Mouse (Mus musculus) Muller cell, postnatal 12 days (primary cell): ENCODE data around the gene Pkdcc.

Source experiments
- DNase-seq: peaks from one replicate; pipeline ENCODE4 v3.0.0-alpha.2; 2015; ENCODE audit errors: inconsistent ontology term

Gene Pkdcc

DNA sequence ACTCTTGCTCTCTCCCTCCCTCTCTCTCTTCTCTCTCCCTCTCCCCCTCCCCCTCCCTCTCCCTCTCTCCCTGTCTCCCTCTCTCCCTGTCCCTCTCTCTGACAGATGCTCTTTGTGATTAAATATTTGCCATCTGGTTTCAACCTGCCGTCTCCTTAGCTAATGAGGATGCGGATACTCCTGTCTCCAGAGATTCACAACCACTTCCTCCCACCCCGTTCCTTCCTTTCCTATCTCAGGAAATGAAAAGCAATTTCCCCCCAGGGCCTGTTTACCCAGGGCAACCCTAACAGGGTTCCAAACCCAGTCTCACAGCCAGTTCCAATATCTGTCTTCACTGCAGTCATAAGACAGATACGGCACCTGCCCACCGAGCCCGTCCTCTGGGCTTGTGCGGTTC is 31.0 kb downstream of the Pkdcc start:
- no peak for DNase-seq

GRCm38 (mm10) chr17:83247176-83247575 is 32.1 kb downstream of the Pkdcc start:
- no peak for DNase-seq

- no peak for DNase-seq
Observed at GRCm38 (mm10) chr17:83248467-83248866, 33.4 kb downstream of the Pkdcc start.

DNA sequence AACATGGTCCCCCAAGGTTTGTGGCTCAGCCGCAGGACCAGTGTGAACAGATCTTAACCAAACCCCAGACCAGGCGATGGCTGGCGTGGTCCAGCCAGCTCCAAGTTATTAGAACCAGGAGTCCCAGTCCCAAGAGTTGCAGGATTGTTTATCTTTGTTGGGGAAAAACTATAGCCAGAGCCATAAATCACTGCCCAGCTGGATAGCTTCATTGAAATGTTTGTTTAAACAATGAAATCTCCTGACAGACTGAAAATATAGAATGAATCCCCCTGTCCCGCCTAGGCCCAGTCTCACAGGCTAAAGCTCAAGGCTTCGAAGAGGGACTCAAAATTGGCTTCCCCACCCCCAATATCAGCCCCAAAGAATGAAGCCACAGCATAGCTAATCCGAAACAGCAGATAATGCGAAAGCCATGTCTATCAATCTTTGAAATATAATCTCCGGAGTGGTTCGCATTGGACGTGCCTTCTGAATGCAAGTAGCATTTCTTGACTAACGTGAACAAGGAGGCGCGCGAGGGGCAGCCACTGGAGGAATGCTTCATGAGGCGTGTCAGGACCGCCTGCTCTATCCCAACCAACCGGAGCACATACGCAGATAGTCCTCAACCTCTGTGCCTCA is 35.9 kb downstream of the Pkdcc start:
- DNase-seq, result no peak

GRCm38 (mm10) chr17:83253051-83253649 is 38.1 kb downstream of the Pkdcc start:
- DNase-seq, result peak; percentile 48

- DNase-seq, result peak; percentile 81
Observed at GRCm38 (mm10) chr17:83267202-83268128, 52.4 kb downstream of the Pkdcc start.

DNA sequence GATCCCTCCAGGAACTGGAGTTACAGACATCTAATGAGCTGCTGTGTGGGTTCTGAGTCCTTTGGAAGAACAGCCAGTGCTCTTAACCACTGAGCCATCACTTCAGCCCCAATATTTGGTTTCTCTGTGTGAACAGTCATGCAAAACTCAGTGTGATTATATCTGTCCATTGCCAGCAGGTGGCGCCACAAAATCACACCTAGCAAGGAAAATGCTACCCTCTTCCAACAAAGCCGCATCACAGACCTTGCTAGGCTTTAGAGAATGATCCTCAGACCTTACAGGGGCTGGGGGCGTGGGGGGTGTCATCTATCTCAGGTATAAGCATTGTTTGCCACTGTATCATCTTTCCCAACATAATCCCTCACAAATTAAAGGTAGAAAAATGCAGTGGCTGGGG is 56.4 kb downstream of the Pkdcc start:
- peak; percentile 65 for DNase-seq

DNA sequence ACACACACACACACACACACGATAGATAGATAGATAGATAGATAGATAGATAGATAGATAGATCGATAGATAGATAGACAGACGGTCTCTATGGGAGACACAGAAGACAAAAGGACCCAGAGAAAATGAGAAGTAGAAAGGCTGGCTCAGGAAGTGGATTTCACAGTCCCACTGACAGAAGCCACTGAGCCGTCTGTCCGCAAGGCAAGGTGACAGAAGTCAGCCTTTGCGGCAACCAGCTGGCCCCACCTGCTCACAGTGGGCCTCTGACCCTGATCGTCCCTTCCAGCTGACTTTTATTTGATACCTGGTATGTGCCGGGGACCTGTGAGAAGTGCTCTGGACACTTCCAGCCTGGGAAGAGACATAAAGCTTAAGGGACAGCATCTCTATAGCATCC is 57.5 kb downstream of the Pkdcc start:
- DNase-seq, result no peak

DNA sequence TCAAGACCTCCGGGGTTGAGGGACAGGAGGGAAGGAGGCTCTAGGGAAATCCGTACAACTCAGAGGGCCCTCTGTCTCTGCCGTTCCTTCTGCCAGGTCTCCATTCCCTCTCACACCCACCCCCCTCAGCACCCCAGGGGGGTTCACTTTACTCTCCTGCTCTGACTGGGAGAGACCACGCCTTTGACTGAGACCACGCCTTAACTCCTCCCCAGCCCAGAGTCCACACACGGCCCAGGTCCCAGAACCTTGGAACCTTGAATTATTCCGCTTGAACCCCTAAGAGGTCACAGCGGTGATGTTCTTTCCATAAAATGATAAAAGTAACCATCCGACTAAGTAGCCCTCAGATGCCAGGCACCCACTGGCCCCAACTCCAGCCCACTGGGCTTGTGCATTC is 58.5 kb downstream of the Pkdcc start:
- no peak for DNase-seq

GRCm38 (mm10) chr17:83274101-83274500 is 59.0 kb downstream of the Pkdcc start:
- peak; percentile 44 for DNase-seq
